Mouse (Mus musculus) brain, embryonic 18.5 days (tissue): ENCODE results near the gene Rnls.

ENCODE experiments used
- DNase-seq: peaks from one replicate; pipeline ENCODE4 v3.0.0-alpha.2; 2012; ENCODE audit warnings: low read depth, low spot score

Gene Rnls

DNA sequence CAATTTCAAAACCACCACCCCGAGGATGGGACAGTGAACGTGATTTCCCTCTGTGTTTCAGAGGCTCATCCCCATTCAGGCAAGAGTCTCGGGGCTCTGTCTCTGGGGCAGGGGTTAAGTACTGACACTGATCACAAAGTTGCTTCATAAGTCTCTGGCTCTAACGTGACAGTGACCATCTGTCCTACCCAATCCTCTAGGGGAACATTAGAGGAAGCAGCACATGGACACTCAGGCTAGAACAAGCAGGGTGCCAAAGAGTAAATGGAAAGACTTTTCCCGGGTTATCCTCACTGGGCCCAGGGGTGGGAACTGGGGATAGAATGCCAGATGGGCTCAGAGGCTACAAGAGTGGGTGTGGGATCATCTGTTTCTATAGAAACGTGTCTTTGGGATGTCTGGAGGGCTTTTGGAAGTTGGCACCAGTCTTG lies 282.1 kb downstream of the Rnls start:
- no peak for DNase-seq

DNA sequence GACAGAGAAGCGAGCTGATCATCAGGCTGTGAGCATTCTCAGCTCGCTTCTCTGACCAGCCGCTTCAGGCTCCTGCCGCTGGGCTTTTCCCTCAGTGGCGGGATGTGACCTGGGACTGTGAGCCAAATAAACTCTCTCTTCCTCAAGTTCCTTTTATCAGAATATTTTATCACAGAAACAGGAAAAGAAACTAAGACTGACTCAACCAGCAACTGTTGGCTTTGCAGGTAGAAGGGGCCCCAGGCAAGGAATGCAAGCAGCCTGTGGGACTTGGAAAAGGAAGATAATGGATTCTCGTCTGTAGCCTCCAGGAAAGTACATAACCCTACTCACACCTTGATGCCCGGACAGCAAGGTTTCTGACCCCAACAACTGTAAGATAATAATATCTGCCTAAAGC lies 283.0 kb downstream of the Rnls start:
- DNase-seq = no peak

DNA sequence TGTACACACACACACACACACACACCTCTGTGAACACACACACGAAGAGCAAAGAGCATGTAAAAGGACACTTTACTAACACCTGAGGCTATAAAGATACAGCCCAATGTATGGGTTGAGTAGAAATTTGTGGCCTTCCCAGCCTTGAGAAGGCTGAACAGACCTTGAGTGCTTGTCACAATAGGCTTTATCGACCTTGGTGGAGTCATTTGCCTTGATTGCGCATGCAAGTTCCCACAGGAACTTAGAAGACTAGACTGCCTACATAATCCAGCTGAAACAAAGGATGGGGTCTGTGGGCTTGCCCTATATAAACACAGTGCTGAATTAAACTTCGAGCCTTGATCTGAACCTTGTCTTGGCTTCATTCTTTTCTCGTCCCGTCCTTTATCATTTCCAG lies 288.2 kb downstream of the Rnls start:
- no peak for DNase-seq

DNA sequence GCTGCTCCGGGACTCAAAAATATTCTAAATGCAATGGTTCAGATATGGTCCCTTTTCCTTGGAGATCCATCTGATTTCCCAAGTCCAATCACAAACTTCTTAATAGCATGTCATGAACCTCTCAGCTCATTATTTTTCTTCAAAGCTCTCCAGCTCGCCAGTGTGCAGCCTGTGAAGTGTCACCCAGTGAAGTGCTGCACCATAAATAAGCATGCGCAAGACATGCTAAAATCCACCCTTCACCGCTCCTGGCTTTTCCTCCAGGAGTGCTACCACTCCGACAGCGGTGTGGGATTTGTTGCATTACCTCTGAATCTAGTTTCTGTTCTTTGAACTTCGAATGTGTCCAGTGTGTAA lies 289.3 kb downstream of the Rnls start:
- DNase-seq = no peak

DNA sequence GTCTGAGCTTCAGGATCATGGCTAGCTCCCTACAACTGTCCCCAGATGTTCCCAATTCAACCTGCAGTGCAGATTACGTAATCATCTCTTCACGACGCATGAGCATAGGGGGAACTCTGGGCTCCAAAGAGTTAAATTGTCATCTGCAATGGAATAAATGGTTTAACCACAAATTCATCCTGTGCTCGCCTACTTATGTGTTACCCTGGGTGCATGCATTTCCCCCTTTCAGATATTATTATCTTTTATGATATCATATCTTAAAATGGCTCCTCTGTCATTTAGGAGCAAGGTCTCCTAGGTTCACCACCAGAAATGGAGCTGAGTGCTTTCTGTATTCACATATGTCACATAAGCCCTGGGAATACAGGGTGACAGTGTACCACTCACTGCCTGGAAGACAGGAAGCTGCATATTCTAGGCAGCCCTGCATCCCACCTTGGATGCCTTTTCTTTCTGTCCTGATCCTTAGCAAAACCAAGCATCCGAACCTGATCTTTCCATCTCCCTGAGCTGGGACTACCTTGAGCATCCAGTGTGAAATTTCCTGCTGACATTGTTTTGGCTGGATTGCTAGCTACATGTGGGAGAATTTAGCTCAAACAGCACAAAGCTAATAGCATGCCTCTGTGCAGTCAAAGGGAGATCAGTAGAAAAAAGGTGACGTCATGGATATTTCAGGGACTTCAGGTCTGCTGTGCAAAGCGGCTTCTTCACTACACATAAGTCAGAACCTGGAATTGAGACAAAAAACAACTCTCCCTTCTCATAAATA lies 289.9 kb downstream of the Rnls start:
- DNase-seq = no peak

DNA sequence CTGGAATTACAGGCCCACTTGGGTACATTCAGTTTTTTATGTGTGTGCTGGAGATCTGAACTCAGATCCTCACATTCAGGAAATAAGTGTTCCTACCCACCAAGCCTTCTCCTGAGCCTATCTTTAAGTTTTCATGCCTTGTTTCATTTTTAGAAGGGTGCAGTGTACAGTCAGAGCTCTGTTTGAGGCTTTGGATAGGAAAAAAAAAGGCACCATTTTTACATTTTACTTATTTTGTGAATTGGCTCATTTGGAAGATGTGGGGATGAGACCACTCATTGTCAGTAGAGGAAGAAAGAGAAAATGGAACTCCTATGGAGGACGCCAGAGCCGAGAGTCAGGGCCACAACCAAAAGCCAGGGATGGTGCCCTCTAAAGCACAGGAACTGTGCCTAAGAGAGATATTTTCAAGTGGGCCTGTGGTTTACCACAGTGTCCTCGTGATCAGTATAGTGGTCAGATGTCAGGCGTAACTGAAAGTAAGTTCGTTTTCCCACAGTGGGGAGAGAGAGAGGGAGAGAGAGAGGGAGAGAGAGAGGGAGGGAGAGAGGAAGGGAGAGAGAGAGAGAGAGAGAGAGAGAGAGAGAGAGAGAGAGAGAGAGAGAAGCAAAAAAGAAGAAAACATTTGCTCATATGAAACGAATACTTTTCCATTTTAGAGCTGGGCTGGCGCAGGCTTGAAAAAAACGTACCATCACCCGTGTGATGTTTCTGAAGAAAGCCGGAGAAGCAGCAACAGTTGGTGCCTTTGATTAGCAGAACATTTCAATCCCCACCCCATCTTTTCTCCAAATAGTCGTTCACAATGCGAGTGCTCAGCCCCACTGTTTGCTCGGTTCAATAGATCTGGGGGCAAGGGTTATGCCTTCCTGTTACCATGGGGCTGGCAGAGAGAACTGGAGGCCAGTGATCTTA lies 290.7 kb downstream of the Rnls start:
- DNase-seq = no peak

DNA sequence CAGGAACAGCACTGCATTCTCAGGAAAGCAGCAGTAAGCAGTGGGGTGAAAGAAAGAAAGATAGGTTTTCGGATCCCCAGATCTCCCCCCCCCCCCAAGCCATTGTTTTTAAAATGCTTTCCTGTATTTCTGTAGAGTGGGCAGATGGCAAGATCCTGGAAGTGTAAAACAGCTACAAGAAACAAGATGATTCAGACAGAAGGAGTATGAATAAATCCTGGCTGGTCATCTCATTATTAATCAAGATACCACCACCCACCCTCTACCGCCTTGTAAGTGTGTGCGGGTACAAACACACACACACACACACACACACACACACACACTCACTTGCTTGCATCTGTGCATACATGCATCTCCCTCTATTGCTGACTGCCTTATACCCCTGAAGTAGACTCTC lies 291.5 kb downstream of the Rnls start:
- no peak for DNase-seq

DNA sequence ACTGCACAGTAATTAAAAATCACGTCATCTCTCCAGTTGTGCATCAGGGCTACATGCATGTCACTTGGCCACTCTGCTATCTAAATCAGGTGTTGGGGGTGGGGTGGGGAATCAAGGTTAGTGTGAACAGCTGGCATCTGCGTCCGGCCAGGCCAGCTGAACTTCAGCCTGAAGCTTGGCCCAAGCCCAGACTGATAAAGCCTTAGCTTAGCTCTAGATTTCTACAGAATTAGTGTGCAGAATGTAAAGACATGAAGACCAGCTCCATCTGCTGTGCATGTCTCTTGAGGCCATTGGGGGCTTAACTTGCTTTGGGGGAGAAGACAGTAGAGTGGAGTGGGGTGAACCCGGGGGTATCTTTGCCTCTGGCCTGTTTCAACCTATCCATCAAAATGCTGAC lies 292.1 kb downstream of the Rnls start:
- no peak for DNase-seq

DNA sequence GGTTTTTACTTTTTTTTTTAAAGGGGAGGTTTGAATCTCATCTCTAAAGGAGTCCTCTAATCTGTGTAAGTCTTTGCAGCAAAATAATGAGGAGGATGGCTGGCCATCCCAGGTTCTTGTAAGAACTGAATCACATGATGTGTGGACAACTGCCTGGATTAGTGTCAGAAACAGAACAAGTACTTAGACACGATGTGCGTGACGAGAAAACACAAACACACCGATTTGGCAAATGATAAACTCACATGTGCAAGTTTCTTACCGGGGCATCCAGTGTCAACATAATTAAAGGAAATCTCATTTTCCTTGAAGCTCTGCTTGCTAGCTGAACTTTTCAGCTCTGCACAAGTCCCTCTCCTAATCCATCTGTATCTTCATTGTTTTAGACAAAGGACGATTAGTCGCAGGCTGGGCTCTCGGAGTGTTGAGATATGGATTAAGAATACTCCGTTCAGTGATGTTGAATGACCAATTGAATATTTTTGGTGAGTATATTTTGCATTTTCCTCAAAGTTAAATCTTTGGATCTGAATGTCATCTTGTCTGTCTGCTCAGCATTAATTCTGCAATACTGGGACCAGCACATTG lies 292.8 kb downstream of the Rnls start:
- no peak for DNase-seq

DNA sequence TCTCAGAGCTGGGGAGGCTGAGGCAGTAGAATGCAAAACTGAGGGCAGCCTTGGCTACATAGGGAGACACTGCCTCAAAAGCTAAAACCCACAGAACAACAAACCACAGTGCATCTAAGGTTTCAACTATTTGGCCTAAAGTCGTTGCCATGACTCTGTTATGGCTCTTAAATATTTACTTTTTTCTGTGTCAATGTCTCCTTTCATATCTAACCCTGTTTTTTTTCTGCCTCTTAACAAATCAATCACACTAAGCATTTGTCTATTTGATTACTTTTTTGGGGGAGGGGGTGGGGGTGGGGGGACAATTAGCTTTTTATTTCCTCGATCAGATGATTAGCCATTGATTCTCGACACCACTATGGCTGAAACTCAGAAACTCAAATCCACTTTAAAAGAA lies 294.4 kb downstream of the Rnls start:
- DNase-seq = no peak

DNA sequence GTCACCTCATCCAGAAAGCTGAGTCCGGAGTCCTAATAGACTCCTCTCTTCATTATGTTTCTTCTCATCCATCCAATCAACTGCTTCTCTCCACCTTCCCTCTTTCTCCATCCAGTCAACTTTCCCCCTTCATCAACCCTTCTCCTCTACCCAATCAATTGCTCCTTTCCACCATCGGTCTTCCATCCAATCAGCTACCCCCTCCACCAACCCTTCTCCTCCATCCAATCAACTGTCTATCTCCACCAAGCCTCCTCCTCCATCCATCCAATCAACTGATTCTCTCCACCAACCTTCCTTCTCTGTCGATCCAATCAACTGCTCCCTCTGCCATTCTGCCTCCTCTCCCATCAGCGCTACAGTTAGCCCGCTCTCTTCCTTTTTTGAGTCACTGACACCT lies 295.5 kb downstream of the Rnls start:
- DNase-seq = no peak

DNA sequence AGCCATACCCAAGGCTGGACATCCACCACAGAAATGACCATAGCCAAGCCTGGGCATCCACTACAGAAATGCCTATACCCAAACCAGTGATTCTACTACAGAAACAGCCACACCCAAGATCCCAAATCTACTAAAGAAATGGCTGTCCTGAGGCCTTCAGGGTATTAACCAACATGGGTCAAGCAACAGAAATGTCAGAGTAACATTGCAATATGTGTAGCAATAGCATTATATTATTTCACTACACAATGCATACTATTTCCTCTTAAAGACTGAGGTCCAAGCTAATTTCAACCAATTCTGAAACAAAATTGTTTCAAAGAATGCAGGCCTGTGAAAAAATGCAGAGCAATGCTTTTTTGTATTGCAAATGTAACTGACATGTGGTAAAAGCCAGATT lies 299.5 kb downstream of the Rnls start:
- DNase-seq = no peak

DNA sequence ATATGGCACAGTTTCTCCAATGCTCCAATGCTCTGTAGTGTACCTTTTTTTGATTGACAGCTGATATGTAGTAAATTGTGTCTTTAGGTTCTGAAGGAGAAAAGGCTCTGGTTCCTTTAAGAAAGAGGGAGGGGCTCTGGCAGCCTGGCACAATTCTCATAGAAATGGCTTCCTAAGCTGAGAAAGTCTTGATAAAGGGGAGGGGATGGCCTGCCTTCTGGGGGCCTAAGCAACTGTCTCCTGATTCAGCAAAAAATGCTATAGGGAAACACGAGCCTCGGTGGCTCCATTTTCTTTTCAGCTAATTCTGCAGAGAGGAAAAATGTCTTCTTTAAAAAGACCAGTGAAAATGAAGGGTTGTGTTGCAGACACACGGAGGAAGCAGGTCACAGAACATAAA lies 300.8 kb downstream of the Rnls start:
- no peak for DNase-seq

DNA sequence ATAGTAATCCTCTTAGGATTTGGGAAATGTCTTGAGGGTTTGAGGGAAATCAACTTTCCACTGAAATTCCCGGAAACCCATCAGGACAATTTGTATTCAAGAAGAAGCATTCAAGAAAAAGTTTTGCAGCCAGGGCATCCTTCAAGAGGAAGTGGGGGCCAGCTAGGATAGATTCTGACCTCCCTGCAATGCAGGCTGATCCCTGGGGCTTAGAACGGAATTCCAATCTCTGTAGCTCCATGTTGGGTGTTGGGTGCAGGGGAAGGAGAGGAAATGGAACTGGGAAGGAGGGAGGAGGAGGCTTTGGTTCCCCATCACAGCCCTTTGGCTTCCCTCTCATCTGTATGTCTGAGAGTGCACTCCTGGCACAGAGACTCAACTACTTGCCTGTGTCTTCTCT lies 303.2 kb downstream of the Rnls start:
- DNase-seq = no peak

DNA sequence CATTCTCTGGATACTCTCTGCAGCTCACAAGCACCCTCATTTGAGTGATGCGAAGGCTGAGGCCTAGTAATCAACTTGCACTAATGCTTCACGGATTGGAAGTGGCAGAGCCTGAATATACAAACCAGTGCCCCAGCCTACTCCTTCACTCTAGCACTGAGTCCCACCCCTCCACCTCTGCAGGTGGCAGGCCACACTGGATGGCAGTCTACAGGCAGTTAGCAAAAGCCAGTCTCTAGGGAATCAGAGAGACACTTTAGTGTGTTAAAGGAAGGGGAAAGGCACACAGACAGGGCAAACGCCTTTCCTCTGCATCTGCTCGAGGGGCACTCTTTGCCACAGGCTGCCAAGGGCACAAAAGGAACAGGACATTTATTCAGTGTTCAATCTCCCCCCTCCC lies 304.1 kb downstream of the Rnls start:
- DNase-seq = no peak
